Mouse (Mus musculus) embryonic facial prominence, embryonic 12.5 days (tissue): ENCODE measurements around the gene Edem1. TPM values are rescaled to one million over a fixed set of nuclear protein-coding genes. Genes with fewer than 3 reads are reported as not detected.

ENCODE experiments used
- ATAC-seq: fragments of 200-750 bp; cut with Nextera tagmentation; 2 replicates; pipeline ENCODE4 v1.8.0; 2017; ENCODE audit not compliant: insufficient number of reproducible peaks, insufficient read depth, low FRiP score, low TSS enrichment
- H3K27ac ChIP-seq: fragments of 300-500 bp; sonication (generic); 2 replicates; pipeline ENCODE4 v1.5.1; 2016; ENCODE audit warnings: mild to moderate bottlenecking
- H3K27me3 ChIP-seq: fragments of 300-500 bp; sonication (generic); 2 replicates; pipeline ENCODE4 v1.6.1; 2016; ENCODE audit warnings: mild to moderate bottlenecking, moderate library complexity
- H3K36me3 ChIP-seq: fragments of 300-500 bp; sonication (generic); 2 replicates; pipeline ENCODE4 v1.6.1; 2016; ENCODE audit warnings: mild to moderate bottlenecking
- H3K4me1 ChIP-seq: fragments of 300-500 bp; sonication (generic); 2 replicates; pipeline ENCODE4 v1.6.1; 2016
- H3K4me2 ChIP-seq: fragments of 300-500 bp; sonication (generic); replicated peaks from 2 replicates; pipeline ENCODE4 v1.6.1; 2016; ENCODE audit warnings: mild to moderate bottlenecking, moderate library complexity
- H3K4me3 ChIP-seq: fragments of 300-500 bp; sonication (generic); 2 replicates; pipeline ENCODE4 v1.5.1; 2016; ENCODE audit warnings: mild to moderate bottlenecking
- H3K9ac ChIP-seq: fragments of 300-500 bp; sonication (generic); 2 replicates; pipeline ENCODE4 v1.6.1; 2016; ENCODE audit warnings: mild to moderate bottlenecking, moderate library complexity
- H3K9me3 ChIP-seq: fragments of 300-500 bp; sonication (generic); 2 replicates; pipeline ENCODE4 v1.6.1; 2016; ENCODE audit warnings: mild to moderate bottlenecking, moderate library complexity
- WGBS: fragments of 180-500 bp; shearing (Covaris S2); methylation state at CpG from one replicate; pipeline ENCODE4 v1.1.7; 2016; 5-methylcytosine and 5-hydroxymethylcytosine counted together
- polyA plus RNA-seq: library from polyadenylated mRNA; unstranded; fragments of >200 nt; fragmentation: Nextera tagmentation; extraction: Ambion mirVana; gene quantifications from 2 replicates; pipeline ENCODE4 v1.2.1, GENCODE M21; 2016

Gene Edem1
- polyA plus RNA-seq, result 22.2 and 26.0 TPM in 2 replicates

DNA sequence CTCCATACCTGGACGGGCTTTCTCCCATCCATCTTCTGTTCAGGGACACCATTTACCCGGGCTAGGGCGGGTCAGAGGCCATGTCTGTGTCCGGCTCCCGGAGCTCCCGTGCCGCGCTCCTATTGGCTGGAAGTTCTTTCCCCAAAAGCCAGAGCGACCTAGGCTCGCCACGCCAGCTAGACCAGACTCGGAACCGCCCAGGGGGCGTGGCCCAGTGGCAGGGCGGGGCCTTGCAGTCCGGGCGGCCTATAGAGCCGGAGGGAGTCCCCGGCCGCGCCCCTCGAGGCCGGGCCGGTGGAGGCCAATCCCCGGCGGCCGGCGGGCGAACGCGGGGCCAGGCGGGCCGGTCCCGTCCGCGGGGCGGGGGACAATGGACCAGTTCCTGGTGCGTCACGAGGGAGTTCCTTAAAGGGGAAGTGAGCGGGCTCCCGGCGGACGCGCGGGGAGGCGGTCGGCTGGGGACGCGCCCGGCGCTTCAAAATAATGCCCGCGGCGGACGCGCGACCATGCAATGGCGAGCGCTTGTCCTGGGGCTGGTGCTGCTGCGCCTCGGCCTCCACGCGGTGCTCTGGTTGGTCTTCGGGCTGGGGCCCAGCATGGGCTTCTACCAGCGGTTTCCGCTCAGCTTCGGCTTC is at the start of gene Edem1:
Edem1 (plus strand) TSS at position 408 of the 635 bp plus-strand sequence.
- Histone ChIP-seq H3K27ac (peak within 1 kb of the TSS; percentile 81), H3K9ac (peak within 1 kb of the TSS; percentile 94), H3K36me3 (0 out of 2 replicates have a peak, but pooled peaks cover 3% of the 10 kb centered on the region), H3K4me1 (peaks cover 15% of the 10 kb centered on the region), H3K9me3 (no peaks in the 10 kb centered on the region), H3K4me2 (peak within 1 kb of the TSS; percentile 87), H3K4me3 (peak within 1 kb of the TSS; percentile 90), H3K27me3 (no peaks in the 10 kb centered on the region)
- ATAC-seq, result peak; percentile 99
- under 1% methylated on average over 67 of the region's 67 CpGs for WGBS

DNA sequence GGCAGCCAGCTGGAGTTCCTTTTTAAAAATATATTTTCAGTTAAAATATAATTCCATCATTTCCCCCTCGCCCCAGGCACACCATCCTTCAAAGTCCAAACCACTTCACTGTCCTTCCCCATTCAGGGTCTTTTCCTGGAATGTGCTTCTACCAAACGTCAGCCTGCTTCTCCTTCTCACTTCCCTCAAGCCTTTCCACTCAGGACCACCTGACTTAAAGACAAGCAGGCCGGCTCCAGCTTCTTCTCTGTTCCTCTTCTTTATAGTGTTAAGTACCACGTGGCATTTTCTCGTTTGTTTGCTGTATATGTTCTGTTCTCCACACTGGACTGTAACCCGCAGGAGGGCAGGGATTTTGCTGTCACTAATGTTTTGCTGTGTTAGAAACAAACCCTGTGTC is 46.6 kb upstream of the Edem1 start:
- WGBS, result 68% methylated on average over 6 of the region's 6 CpGs
- Histone ChIP-seq H3K4me3 (no peak overlapping the region), H3K4me2 (no peak overlapping the region), H3K27ac (no peak overlapping the region), H3K36me3 (no peaks in the 10 kb centered on the region), H3K4me1 (peaks cover 16% of the 10 kb centered on the region), H3K9ac (no peak overlapping the region), H3K9me3 (no peaks in the 10 kb centered on the region), H3K27me3 (no peaks in the 10 kb centered on the region)
- ATAC-seq, result no peak

DNA sequence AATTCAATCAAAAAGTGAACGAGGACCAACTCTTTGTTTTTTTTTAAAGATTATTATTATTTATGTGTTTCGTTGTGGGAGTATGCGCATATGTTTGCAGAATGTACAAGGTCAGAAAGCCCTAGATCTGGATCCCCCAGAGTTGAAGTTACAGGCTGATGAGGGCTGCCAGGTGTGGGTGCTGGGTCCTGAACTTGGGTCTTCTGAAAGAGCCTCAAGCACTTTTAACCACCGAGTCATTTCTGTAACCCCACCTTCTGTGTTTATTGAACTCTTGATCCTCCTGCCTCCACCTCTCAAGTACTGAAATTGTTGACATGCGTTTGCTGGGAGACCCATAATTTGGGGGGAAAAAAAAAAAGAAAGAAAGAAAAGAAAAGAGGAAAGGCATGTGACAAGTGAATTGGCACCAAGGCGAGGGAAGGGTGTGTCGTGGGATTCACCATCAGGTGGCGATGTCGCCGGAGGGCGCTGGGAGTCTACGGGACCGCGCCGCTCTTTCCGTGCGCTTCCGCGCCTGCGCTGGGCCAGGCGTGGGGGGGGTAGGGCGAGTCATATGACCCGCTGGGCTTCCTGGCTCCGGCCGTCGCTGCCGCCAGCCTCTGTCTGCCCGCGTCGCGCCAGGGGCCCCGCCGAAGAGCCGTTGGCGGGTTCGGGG is 45.8 kb upstream of the Edem1 start, which contains the start of gene Arl8b:
Arl8b (plus strand) TSS at position 574 of the 658 bp plus-strand sequence.
- Histone ChIP-seq H3K27me3 (no peaks in the 10 kb centered on the region), H3K27ac (peak within 1 kb of the TSS; percentile 73), H3K9me3 (no peaks in the 10 kb centered on the region), H3K9ac (peak within 1 kb of the TSS; percentile 98), H3K4me1 (peaks cover 16% of the 10 kb centered on the region), H3K36me3 (no peaks in the 10 kb centered on the region), H3K4me3 (peak within 1 kb of the TSS; percentile 100), H3K4me2 (peak within 1 kb of the TSS; percentile 76)
- peak; percentile 97 for ATAC-seq
- 11% methylated on average over 34 of the region's 36 CpGs for WGBS

DNA sequence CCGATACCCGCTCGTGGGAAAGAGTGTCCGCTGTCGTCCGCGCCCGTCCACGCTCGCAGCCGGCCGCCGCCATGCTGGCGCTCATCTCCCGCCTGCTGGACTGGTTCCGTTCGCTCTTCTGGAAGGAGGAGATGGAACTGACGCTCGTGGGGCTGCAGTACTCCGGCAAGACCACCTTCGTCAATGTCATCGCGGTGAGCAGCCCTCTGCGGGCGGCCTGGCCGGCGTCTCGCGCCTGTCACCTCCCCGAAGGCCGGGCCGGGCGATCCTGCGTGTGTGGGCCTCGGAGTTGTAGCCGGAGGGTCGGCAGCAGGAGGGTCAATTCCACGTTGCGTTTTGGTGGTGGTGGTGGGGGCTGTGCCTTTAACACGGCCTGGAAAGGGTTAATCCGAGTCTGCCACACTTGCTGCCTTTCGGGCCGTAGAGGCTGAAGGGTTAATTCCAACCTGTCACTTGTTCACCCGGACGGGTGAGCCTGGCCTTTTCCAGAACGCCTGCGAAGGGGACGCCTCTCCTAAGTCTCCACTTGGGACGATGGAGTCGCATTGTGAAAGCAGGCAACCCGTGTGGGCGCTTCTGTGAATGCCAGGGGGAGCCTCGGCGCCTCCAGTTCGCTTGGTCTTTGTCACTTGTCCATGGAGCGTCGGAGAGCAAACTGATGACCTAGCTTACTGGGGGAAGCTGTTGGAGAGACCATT is 45.1 kb upstream of the Edem1 start:
- H3K4me3 ChIP-seq, result peak overlapping the region; percentile 100
- peak overlapping the region; percentile 98 for H3K9ac ChIP-seq
- H3K9me3 ChIP-seq, result no peaks in the 10 kb centered on the region
- H3K27me3 ChIP-seq, result no peaks in the 10 kb centered on the region
- ATAC-seq, result peak; percentile 78; the same call in 1 of the 2 replicates
- under 1% methylated on average over 57 of the region's 57 CpGs for WGBS
- no peaks in the 10 kb centered on the region for H3K36me3 ChIP-seq
- H3K4me2 ChIP-seq, result peak overlapping the region; percentile 76
- H3K4me1 ChIP-seq, result peaks cover 16% of the 10 kb centered on the region
- H3K27ac ChIP-seq, result peak overlapping the region; percentile 73

DNA sequence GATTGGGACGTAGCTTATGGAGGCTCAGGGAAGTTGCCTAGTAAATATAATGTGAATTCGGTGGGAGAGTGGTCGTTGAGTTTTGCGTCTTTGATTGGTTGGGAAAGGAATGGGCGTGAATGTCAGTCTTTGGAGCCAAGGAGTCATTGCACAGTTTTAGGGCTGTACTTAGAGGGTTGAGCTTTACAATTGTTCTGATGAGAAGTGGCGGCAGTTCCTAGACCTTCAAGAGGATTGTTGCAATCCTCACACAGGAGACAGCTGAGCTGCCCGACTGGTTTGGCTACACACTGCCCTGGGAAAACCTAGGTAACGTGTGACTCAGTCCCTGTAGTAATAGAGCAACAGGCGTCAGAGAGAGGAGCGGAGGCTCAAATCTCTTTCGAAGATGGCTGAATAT is 44.4 kb upstream of the Edem1 start:
- WGBS, result 40% methylated on average over 11 of the region's 11 CpGs
- no peaks in the 10 kb centered on the region for H3K9me3 ChIP-seq
- H3K27ac ChIP-seq, result no peak overlapping the region; the same call in 1 of the 2 replicates
- H3K4me3 ChIP-seq, result peak overlapping the region; percentile 100
- peak overlapping the region; percentile 76 for H3K4me2 ChIP-seq
- no peaks in the 10 kb centered on the region for H3K36me3 ChIP-seq
- no peaks in the 10 kb centered on the region for H3K27me3 ChIP-seq
- H3K4me1 ChIP-seq, result peaks cover 16% of the 10 kb centered on the region
- no peak for ATAC-seq
- peak overlapping the region; percentile 98 for H3K9ac ChIP-seq

DNA sequence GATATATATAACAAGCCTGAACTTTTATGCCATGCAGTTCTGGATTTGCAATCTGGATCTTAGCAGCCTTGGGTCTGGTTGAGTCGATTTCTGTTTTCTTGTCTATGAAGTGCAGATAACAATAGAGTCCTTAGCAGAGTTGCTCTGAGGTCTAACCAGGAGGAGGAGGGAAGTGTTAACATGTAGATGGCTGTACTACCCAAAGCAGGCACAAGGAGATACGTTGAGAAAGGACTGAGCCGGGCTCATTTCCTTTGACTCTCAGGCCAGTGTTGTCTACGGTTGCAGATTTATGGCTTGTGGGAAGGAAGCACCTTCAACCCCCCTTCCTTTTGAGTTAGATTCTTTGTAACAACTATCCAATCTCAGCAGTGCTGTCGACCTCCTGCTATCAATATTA is 43.6 kb upstream of the Edem1 start:
- no peak for ATAC-seq
- no peaks in the 10 kb centered on the region for H3K27me3 ChIP-seq
- no peaks in the 10 kb centered on the region for H3K36me3 ChIP-seq
- no peaks in the 10 kb centered on the region for H3K9me3 ChIP-seq
- no peak overlapping the region for H3K4me3 ChIP-seq
- peaks cover 16% of the 10 kb centered on the region for H3K4me1 ChIP-seq
- H3K4me2 ChIP-seq, result peak overlapping the region; percentile 76
- 74% methylated on average over 5 of the region's 5 CpGs for WGBS
- H3K9ac ChIP-seq, result peak overlapping the region; percentile 98; the same call in 1 of the 2 replicates
- H3K27ac ChIP-seq, result no peak overlapping the region

DNA sequence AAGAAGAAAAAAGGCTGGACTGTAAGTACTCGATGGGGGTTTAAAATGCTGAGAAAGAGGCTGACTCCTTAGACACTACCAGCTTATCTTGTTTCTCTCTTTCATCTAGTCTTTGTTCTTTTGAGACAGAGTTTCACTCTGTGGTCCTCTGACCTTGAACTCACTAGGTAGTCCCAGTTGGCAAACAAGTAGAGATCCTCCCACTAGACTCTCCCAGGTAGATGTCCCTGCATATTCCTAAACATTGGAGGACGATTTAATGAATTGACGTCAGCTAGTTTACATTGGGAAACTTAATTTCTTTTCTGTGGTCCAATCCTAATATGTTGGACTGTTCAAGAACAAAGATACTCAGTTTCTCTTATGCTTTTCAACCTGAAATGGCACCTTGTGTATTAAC is 42.9 kb upstream of the Edem1 start:
- peaks cover 16% of the 10 kb centered on the region for H3K4me1 ChIP-seq
- no peak overlapping the region for H3K9ac ChIP-seq
- no peak overlapping the region for H3K4me3 ChIP-seq
- no peaks in the 10 kb centered on the region for H3K27me3 ChIP-seq
- WGBS, result 90% methylated on average over 3 of the region's 3 CpGs
- no peak for ATAC-seq
- H3K27ac ChIP-seq, result no peak overlapping the region
- H3K9me3 ChIP-seq, result no peaks in the 10 kb centered on the region
- H3K36me3 ChIP-seq, result no peaks in the 10 kb centered on the region
- H3K4me2 ChIP-seq, result no peak overlapping the region

DNA sequence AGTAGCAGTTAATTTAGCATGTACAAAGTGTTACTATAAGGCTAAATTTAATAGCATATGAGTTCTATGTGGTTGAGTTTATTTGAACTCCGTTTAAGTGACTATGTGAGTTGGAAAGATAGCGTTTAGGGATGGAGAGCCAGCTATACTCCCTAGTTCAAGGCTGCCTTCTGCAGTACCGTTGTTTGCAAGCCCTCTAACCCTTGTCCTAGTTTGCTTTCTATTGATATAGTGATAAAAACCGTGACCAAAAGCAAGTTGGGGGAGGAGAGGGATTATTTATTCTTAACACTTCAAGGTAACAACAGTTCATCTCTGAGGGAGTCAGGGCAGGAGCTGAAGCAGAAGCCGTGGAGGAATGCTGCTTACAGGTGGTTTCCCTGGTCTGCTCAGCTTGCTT is 36.9 kb upstream of the Edem1 start:
- Histone ChIP-seq H3K9me3 (no peaks in the 10 kb centered on the region), H3K36me3 (no peaks in the 10 kb centered on the region), H3K27ac (no peak overlapping the region), H3K4me2 (no peak overlapping the region), H3K4me3 (no peak overlapping the region), H3K4me1 (peaks cover 3% of the 10 kb centered on the region; the same call in 1 of the 2 replicates), H3K9ac (no peak overlapping the region), H3K27me3 (no peaks in the 10 kb centered on the region)
- 83% methylated on average over 5 of the region's 5 CpGs for WGBS
- no peak for ATAC-seq

DNA sequence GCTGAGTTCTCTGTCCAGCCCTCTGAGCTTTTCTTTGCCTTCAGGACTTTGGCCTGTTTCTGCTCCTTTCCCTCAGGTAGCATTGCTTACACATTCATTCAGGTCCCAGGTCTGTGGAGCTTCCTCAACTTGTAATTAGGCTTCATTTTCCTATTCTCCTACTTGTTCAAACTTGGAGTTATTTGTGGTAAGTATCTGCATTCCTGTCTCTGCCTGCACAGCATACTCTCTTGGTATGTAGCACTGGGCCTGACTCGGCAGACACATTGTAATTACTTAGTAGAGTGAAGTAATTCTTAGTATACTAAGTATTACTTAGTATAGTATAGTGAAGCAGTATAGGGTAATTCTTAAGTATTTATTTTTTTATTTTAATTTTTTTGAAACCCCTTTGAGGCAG is 32.5 kb upstream of the Edem1 start:
- no peak overlapping the region for H3K9ac ChIP-seq
- no peaks in the 10 kb centered on the region for H3K27me3 ChIP-seq
- H3K27ac ChIP-seq, result no peak overlapping the region
- no peak overlapping the region for H3K4me2 ChIP-seq
- ATAC-seq, result no peak
- no peaks in the 10 kb centered on the region for H3K9me3 ChIP-seq
- no peaks in the 10 kb centered on the region for H3K36me3 ChIP-seq
- H3K4me1 ChIP-seq, result peaks cover 4% of the 10 kb centered on the region; the same call in 1 of the 2 replicates
- WGBS, result 69% methylated on average over 1 of the region's 1 CpGs
- H3K4me3 ChIP-seq, result no peak overlapping the region

DNA sequence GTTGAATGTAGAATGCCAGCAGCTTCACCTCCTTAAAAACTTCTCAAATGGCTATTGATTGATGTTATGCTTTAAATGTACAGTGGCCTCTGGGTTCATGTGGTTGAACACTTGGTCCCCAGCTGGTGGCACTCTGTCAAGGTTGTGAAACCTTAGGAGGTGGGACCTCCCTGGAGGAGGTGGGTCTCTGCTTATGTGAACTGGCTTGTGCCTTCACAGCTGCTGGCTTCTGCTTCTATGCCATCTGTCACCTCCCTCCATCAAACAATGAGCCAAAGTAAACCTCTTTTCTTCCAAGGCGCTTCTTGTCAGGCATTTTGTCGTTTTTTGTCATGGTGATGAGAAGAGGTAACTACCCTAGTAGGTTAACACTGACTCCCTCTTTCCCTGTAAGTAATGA is 31.7 kb upstream of the Edem1 start:
- no peak overlapping the region for H3K4me3 ChIP-seq
- 61% methylated on average over 2 of the region's 2 CpGs for WGBS
- H3K9ac ChIP-seq, result no peak overlapping the region
- no peak for ATAC-seq
- no peaks in the 10 kb centered on the region for H3K36me3 ChIP-seq
- H3K4me2 ChIP-seq, result no peak overlapping the region
- H3K27ac ChIP-seq, result no peak overlapping the region
- H3K4me1 ChIP-seq, result peaks cover 4% of the 10 kb centered on the region; the same call in 1 of the 2 replicates
- H3K27me3 ChIP-seq, result no peaks in the 10 kb centered on the region
- no peaks in the 10 kb centered on the region for H3K9me3 ChIP-seq

DNA sequence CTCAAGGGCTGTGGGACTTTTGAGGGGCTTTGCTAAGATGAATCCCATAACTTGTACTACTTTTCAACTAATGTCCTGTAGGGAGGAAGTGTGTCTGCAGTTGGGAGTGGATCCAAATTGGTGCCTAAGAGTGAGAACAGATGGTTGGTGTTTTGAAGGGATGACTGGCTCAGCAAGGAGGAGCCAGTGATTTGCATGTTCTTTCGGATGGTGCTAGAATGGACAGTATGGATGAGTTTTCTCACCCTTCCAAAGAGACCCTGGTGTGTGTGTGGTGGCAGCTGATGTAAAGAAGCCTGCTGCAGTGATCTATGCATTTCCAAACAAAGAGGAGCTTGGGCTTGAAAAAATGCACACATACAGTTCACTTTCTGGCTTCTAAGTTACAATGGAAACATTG is 23.2 kb upstream of the Edem1 start:
- H3K4me2 ChIP-seq, result no peak overlapping the region
- H3K27ac ChIP-seq, result no peak overlapping the region
- no peak overlapping the region for H3K9ac ChIP-seq
- WGBS, result 54% methylated on average over 1 of the region's 1 CpGs
- H3K9me3 ChIP-seq, result no peaks in the 10 kb centered on the region
- no peak for ATAC-seq
- no peaks in the 10 kb centered on the region for H3K27me3 ChIP-seq
- H3K36me3 ChIP-seq, result peaks cover under 1% of the 10 kb centered on the region; the same call in 1 of the 2 replicates
- H3K4me3 ChIP-seq, result no peak overlapping the region
- no peaks in the 10 kb centered on the region for H3K4me1 ChIP-seq
